Mouse (Mus musculus) ES-Bruce4 (cell line): ENCODE results near the gene Hist1h2bk.

Experiments
- CTCF ChIP-seq: IDR thresholded peaks from one replicate; pipeline ENCODE4 v1.8.1; 2011; ENCODE audit warnings: low read depth, low read length
- EP300 ChIP-seq: IDR thresholded peaks from 2 replicates; pipeline ENCODE4 v1.6.1; 2011; ENCODE audit warnings: low read depth, low read length; ENCODE audit not compliant: insufficient read depth
- POLR2A ChIP-seq: IDR thresholded peaks from one replicate; pipeline ENCODE4 v1.8.1; 2011; ENCODE audit warnings: low read length; ENCODE audit not compliant: insufficient read depth

DNA sequence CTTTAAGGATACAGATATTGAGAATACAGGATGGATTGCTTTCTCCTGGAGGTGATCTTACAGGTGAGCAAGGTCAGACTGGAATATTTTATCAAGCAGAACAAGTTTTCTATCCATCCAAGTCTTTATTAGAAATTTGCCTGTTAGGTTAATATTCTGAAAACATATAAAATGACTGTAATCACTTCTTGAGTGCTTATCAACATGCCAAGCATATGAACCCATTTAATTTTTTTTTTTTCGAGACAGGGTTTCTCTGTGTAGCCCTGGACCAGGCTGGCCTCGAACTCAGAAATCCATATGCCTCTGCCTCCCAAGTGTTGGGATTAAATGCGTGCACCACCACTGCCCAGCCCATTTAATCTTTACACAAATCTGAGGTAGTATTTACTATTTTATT is 1.3 kb downstream of the Hist1h2bk start:
- no peak for TF ChIP-seq POLR2A
- no peak for TF ChIP-seq EP300
- TF ChIP-seq CTCF, result no peak
